Mouse (Mus musculus): ENCODE measurements around the gene Btbd9. TPM values are rescaled to one million over a fixed set of nuclear protein-coding genes. Genes with fewer than 3 reads are reported as not detected.

Gene Btbd9
- polyA plus RNA-seq, 1 experiment, result 31.2 TPM

DNA sequence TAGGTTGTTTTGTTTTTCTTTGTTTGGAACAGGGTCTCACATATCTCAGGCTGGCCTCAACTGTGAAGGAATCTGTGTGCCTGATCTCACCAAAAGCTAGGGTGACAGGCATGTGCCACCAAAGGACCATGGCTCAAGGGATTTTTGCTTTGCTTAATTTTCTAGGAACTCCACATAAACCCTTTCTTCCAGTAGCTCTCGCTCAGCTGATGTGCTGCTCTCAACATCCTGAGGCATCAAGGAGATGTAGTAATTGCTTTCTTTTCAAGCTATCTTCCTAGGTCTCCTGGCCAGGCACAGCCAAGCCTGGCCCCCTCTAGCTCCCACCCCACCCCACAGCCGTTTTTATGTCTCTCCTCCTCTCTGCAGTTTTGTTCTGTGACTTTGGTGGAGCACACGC, 231.3 kb downstream of the Btbd9 start:
- TF ChIP-seq CTCF (IDR thresholded peaks at IDR 0.05; ENCODE audit: extremely low read depth, insufficient read length, insufficient replicate concordance, low read depth, low read length), result no peak
- TF ChIP-seq POLR2A (IDR thresholded peaks at IDR 0.05; ENCODE audit: low read depth, low read length), result no peak
- no peaks in the 10 kb centered on the region for H3K4me1 ChIP-seq (ENCODE audit: control insufficient read depth, insufficient read depth, insufficient read length, low read length)
- H3K27me3 ChIP-seq (ENCODE audit: control insufficient read depth, insufficient read depth, low read length), result no peaks in the 10 kb centered on the region
- H3K4me3 ChIP-seq (ENCODE audit: low read depth, low read length), result no peak overlapping the region
- no peaks in the 10 kb centered on the region for H3K36me3 ChIP-seq (ENCODE audit: control insufficient read depth, insufficient read depth, low read length)
- H3K27ac ChIP-seq (ENCODE audit: insufficient read depth, low read depth, low read length), result no peak overlapping the region
- WGBS, result 81% methylated on average over 3 of the region's 3 CpGs

DNA sequence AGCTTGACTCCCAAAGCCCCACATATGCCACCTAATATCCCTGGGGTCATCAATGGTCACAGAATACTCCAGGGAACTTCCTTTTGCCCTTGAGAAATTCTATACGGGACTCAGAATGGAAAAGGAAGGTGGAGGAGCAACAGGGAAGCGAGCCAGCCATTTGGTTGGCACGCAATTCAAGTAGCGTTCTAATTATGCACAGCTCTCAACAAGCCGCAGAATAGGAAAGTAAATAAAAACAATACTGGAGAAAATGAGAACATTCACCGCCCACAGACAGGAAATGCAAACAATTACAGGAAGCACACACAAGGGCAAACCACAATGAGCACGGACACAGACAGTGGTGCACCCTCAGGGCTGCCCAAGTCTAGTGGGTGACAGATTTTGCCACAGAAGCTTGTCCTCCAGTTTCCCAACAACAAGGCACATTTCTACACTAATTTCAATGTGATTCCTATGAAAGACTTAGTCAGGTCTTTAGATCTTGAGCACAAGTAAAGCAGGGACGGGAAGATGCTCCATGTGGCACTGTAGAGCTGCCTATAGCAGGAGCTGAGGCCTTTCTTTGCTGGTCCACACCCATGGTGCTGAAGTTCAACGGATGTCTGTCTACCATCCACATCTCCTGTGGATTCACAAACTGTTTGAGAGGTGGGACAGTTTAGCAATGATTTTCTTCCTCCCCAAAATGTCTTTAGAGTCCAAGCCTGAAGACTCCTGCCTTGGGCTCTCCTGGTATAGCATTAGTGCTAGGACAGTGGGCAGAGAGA, 232.4 kb downstream of the Btbd9 start:
- Histone ChIP-seq H3K36me3 (ENCODE audit: control insufficient read depth, insufficient read depth, low read length) (no peaks in the 10 kb centered on the region), H3K4me3 (ENCODE audit: low read depth, low read length) (no peak overlapping the region), H3K27me3 (ENCODE audit: control insufficient read depth, insufficient read depth, low read length) (no peaks in the 10 kb centered on the region), H3K4me1 (ENCODE audit: control insufficient read depth, insufficient read depth, insufficient read length, low read length) (no peaks in the 10 kb centered on the region), H3K27ac (ENCODE audit: insufficient read depth, low read depth, low read length) (no peak overlapping the region)
- TF ChIP-seq POLR2A (IDR thresholded peaks at IDR 0.05; ENCODE audit: low read depth, low read length) (no peak), CTCF (IDR thresholded peaks at IDR 0.05; ENCODE audit: extremely low read depth, insufficient read length, insufficient replicate concordance, low read depth, low read length) (no peak)
- WGBS, result 76% methylated on average over 9 of the region's 9 CpGs

DNA sequence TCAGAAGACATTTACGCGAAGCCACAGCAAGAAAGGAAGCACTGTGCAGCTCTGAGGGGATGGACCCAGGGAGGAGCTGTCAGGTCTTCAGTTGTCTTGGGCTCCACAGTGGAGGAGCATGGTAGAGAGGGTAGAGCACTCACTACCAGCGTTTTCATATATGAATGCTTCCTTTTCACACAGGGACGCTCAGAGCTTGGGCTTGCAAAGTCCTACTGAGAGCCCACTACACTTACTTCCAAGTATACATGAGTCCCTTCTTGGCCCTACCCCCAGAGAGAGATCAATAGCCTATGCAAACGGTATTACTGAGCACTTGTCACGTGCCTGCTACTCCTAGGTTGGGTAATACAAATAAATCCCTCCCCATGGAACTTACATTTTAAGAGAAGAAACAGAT, 234.7 kb downstream of the Btbd9 start:
- Histone ChIP-seq H3K36me3 (ENCODE audit: control insufficient read depth, insufficient read depth, low read length) (no peaks in the 10 kb centered on the region), H3K4me3 (ENCODE audit: low read depth, low read length) (no peak overlapping the region), H3K4me1 (ENCODE audit: control insufficient read depth, insufficient read depth, insufficient read length, low read length) (0 out of 2 replicates have a peak, but pooled peaks cover 2% of the 10 kb centered on the region), H3K27me3 (ENCODE audit: control insufficient read depth, insufficient read depth, low read length) (no peaks in the 10 kb centered on the region), H3K27ac (ENCODE audit: insufficient read depth, low read depth, low read length) (no peak overlapping the region)
- TF ChIP-seq CTCF (IDR thresholded peaks at IDR 0.05; ENCODE audit: extremely low read depth, insufficient read length, insufficient replicate concordance, low read depth, low read length), result no peak
- no peak for TF ChIP-seq POLR2A (IDR thresholded peaks at IDR 0.05; ENCODE audit: low read depth, low read length)
- 82% methylated on average over 6 of the region's 6 CpGs for WGBS

DNA sequence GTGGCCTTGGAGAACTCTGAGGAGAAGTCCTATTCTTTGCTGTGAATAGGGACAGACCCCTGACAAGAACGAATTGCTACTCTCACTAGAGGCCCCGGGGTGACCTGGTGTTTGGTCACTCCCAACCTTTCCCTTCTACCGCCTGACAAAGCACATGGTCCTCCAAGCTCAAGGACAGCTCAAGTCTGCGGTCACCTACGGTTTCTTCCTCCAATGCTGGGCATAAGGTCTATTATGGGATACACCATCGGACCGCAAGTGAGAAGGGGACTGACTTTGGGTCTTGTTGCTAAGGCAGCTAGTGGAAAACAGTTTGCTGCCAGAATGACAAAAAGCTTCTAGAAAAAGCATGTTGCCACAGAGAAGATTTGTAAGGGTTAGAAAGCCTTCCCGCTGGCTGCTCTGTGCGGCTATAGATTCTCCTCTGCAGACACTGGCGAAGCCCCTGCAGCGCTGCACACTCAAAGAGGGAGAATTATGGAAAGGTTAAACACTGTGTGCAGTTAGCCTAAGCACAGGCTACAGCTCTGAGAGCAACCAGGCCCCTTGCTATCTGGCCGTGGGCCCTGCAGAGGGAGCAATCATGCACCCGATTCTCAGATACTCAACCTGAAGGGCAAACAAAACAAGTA, 235.7 kb downstream of the Btbd9 start:
- WGBS, result 85% methylated on average over 13 of the region's 13 CpGs
- 0 out of 2 replicates have a peak, but pooled peaks cover 2% of the 10 kb centered on the region for H3K4me1 ChIP-seq (ENCODE audit: control insufficient read depth, insufficient read depth, insufficient read length, low read length)
- TF ChIP-seq CTCF (IDR thresholded peaks at IDR 0.05; ENCODE audit: extremely low read depth, insufficient read length, insufficient replicate concordance, low read depth, low read length), result no peak
- no peak for TF ChIP-seq POLR2A (IDR thresholded peaks at IDR 0.05; ENCODE audit: low read depth, low read length)
- H3K27me3 ChIP-seq (ENCODE audit: control insufficient read depth, insufficient read depth, low read length), result no peaks in the 10 kb centered on the region
- H3K27ac ChIP-seq (ENCODE audit: insufficient read depth, low read depth, low read length), result no peak overlapping the region
- no peak overlapping the region for H3K4me3 ChIP-seq (ENCODE audit: low read depth, low read length)
- H3K36me3 ChIP-seq (ENCODE audit: control insufficient read depth, insufficient read depth, low read length), result no peaks in the 10 kb centered on the region

DNA sequence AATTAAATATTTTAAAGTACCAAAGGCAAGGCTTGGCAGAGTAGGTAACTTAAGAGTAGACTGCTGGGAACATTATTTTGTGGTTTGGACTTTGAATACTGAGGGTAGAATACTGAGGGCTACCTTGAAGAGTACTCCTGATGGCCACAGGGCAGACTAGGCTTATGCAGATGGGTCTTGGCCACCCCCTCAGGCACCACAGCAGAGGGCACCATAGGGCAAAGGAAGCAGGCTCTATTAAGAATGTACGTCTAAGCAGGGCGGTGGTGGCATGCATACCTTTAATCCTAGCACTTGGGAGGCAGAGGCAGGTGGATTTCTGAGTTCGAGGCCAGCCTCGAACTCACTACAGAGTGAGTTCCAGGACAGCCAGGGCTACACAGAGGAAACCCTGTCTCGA, 237.0 kb downstream of the Btbd9 start:
- Histone ChIP-seq H3K27ac (ENCODE audit: insufficient read depth, low read depth, low read length) (no peak overlapping the region), H3K36me3 (ENCODE audit: control insufficient read depth, insufficient read depth, low read length) (no peaks in the 10 kb centered on the region), H3K4me1 (ENCODE audit: control insufficient read depth, insufficient read depth, insufficient read length, low read length) (0 out of 2 replicates have a peak, but pooled peaks cover 2% of the 10 kb centered on the region), H3K27me3 (ENCODE audit: control insufficient read depth, insufficient read depth, low read length) (no peaks in the 10 kb centered on the region), H3K4me3 (ENCODE audit: low read depth, low read length) (no peak overlapping the region)
- TF ChIP-seq POLR2A (IDR thresholded peaks at IDR 0.05; ENCODE audit: low read depth, low read length), result no peak
- TF ChIP-seq CTCF (IDR thresholded peaks at IDR 0.05; ENCODE audit: extremely low read depth, insufficient read length, insufficient replicate concordance, low read depth, low read length), result no peak
- whole genome bisulfite sequencing, result 84% methylated on average over 5 of the region's 5 CpGs

DNA sequence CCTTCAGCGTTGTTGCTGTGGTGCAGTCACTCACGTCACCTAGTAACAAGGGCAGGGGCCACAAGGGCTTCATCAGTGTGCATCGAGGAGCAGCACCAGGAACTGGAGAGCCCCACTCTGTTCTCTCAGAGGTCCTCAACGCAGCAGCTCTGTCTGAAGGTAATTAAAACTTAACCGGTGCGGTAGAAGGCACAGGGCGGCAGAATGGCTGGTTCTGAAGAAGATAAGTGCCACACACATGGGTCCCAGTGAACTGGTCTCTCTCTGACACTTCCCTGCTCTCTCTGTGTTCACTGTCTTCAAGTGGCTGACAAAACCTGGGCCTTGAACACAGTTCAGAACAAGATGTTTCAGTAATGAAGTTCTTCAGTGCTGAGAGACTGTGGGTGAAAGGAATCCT, 239.5 kb downstream of the Btbd9 start:
- H3K36me3 ChIP-seq (ENCODE audit: control insufficient read depth, insufficient read depth, low read length), result no peaks in the 10 kb centered on the region
- WGBS, result 71% methylated on average over 7 of the region's 7 CpGs
- H3K27me3 ChIP-seq (ENCODE audit: control insufficient read depth, insufficient read depth, low read length), result no peaks in the 10 kb centered on the region
- TF ChIP-seq POLR2A (IDR thresholded peaks at IDR 0.05; ENCODE audit: low read depth, low read length), result no peak
- H3K4me1 ChIP-seq (ENCODE audit: control insufficient read depth, insufficient read depth, insufficient read length, low read length), result peaks cover 6% of the 10 kb centered on the region; the same call in 1 of the 2 replicates
- no peak overlapping the region for H3K4me3 ChIP-seq (ENCODE audit: low read depth, low read length)
- no peak overlapping the region for H3K27ac ChIP-seq (ENCODE audit: insufficient read depth, low read depth, low read length)

DNA sequence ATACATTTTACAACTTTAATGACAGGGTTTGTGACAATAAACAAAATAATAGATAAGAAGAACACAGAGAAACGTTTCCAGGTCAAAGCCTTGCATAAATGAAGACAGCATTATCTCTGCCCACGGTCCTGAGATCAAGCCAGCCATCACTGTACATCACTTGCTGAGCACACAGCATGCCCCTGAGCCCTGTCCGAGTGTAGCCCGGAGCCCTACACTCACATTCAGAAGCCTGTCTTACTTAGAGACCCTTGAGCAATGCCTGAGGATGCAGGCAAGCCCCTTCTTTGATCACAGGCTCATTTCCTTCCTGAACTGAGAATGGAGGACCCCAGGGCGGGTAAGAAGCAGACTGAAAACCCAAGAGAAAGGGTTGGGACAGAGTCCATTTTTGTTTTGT, 240.0 kb downstream of the Btbd9 start:
- 64% methylated on average over 5 of the region's 5 CpGs for WGBS
- H3K36me3 ChIP-seq (ENCODE audit: control insufficient read depth, insufficient read depth, low read length), result no peaks in the 10 kb centered on the region
- H3K27ac ChIP-seq (ENCODE audit: insufficient read depth, low read depth, low read length), result no peak overlapping the region
- no peaks in the 10 kb centered on the region for H3K27me3 ChIP-seq (ENCODE audit: control insufficient read depth, insufficient read depth, low read length)
- TF ChIP-seq POLR2A (IDR thresholded peaks at IDR 0.05; ENCODE audit: low read depth, low read length) (no peak), CTCF (IDR thresholded peaks at IDR 0.05; ENCODE audit: extremely low read depth, insufficient read length, insufficient replicate concordance, low read depth, low read length) (no peak)
- H3K4me1 ChIP-seq (ENCODE audit: control insufficient read depth, insufficient read depth, insufficient read length, low read length), result peaks cover 6% of the 10 kb centered on the region; the same call in 1 of the 2 replicates
- H3K4me3 ChIP-seq (ENCODE audit: low read depth, low read length), result no peak overlapping the region

All from small intestine, adult 2 months (tissue).